Mouse (Mus musculus): Measurements from ENCODE around the gene Mapk6. TPM values are rescaled to one million over a fixed set of nuclear protein-coding genes. Genes with fewer than 3 reads are reported as not detected.
A peak's percentile ranks its signal among the peaks of the same experiment; 100 is the strongest.
"Not testable (repeated sequence)": the region's sequence is repeated elsewhere in the genome, so short reads cannot be mapped to it uniquely, and the experiment has no call there.

The Mapk6 gene
- total RNA-seq, 2 experiments from 2014 or later: 74.9 to 87.9 TPM

- intact Hi-C loops (cut with DNase I): no loop called here
- DNase-seq (ENCODE audit: low spot score in 2 of 2): no peak
Measured at GRCm38 (mm10) chr9:75399069-75399468, 10.7 kb downstream of the Mapk6 start.

- no peak for DNase-seq (ENCODE audit: low spot score in 2 of 2)
- intact Hi-C loops (cut with DNase I): no loop called here
Measured at GRCm38 (mm10) chr9:75395971-75396370, 13.8 kb downstream of the Mapk6 start.

GRCm38 (mm10) chr9:75393251-75393650, 16.6 kb downstream of the Mapk6 start:
- intact Hi-C loops (cut with DNase I): no loop called here
- DNase-seq (ENCODE audit: low spot score in 2 of 2): no peak

- intact Hi-C loops (cut with DNase I): no loop called here
Measured at GRCm38 (mm10) chr9:75385218-75385974, 24.4 kb downstream of the Mapk6 start.

GRCm38 (mm10) chr9:75384337-75384962, 25.4 kb downstream of the Mapk6 start:
- DNase-seq (ENCODE audit: low spot score in 2 of 2): no peak

More at GRCm38 (mm10) chr9:75385218-75385974, 24.4 kb downstream of the Mapk6 start:
- no peak for DNase-seq (ENCODE audit: low spot score in 2 of 2)

GRCm38 (mm10) chr9:75383785-75384184, 26.0 kb downstream of the Mapk6 start:
- intact Hi-C loops (cut with DNase I): no loop called here
- DNase-seq (ENCODE audit: low spot score in 2 of 2): no peak

More at GRCm38 (mm10) chr9:75384337-75384962, 25.4 kb downstream of the Mapk6 start:
- intact Hi-C loops (cut with DNase I): no loop called here

- no peak for DNase-seq (ENCODE audit: low spot score in 2 of 2)
- intact Hi-C loops (cut with DNase I): no loop called here
Measured at GRCm38 (mm10) chr9:75382825-75383224, 27.0 kb downstream of the Mapk6 start.

- DNase-seq (ENCODE audit: low spot score in 2 of 2): no peak
- intact Hi-C loops (cut with DNase I): no loop called here
Measured at GRCm38 (mm10) chr9:75378774-75379173, 31.0 kb downstream of the Mapk6 start.

GRCm38 (mm10) chr9:75376428-75376827, 33.4 kb downstream of the Mapk6 start:
- DNase-seq (ENCODE audit: low spot score in 2 of 2): no peak
- intact Hi-C loops (cut with DNase I): no loop called here

- no peak for DNase-seq (ENCODE audit: low spot score in 2 of 2)
- intact Hi-C loops (cut with DNase I): no loop called here
Measured at GRCm38 (mm10) chr9:75375606-75376005, 34.2 kb downstream of the Mapk6 start.

GRCm38 (mm10) chr9:75368779-75369178, 41.0 kb downstream of the Mapk6 start:
- intact Hi-C loops (cut with DNase I): no loop called here
- no peak for DNase-seq (ENCODE audit: low spot score in 2 of 2)

- intact Hi-C loops (cut with DNase I): no loop called here
- DNase-seq (ENCODE audit: low spot score in 2 of 2): peak in 1 of 2 experiments; percentile 25
Measured at GRCm38 (mm10) chr9:75366191-75366590, 43.6 kb downstream of the Mapk6 start.

GRCm38 (mm10) chr9:75365195-75365594, 44.6 kb downstream of the Mapk6 start:
- intact Hi-C loops (cut with DNase I): no loop called here
- DNase-seq (ENCODE audit: low spot score in 2 of 2): no peak

GRCm38 (mm10) chr9:75363702-75364101, 46.1 kb downstream of the Mapk6 start:
- DNase-seq (ENCODE audit: low spot score in 2 of 2): not testable (repeated sequence)
- intact Hi-C loops (cut with DNase I): loop anchor here (5.0 kb wide), 1 partner anchor 69 kb away; no protein-coding TSS in a partner anchor

- no peak for DNase-seq (ENCODE audit: low spot score in 2 of 2)
- intact Hi-C loops (cut with DNase I): loop anchor here (5.0 kb wide), 1 partner anchor 69 kb away; no protein-coding TSS in a partner anchor
Measured at GRCm38 (mm10) chr9:75363001-75363400, 46.8 kb downstream of the Mapk6 start.

- intact Hi-C loops (cut with DNase I): loop anchor here (5.0 kb wide), 1 partner anchor 70 kb away; no protein-coding TSS in a partner anchor
- DNase-seq (ENCODE audit: low spot score in 2 of 2): no peak
Measured at GRCm38 (mm10) chr9:75362201-75362600, 47.6 kb downstream of the Mapk6 start.

GRCm38 (mm10) chr9:75361699-75362098, 48.1 kb downstream of the Mapk6 start:
- peak in 1 of 2 experiments; percentile 52 for DNase-seq (ENCODE audit: low spot score in 2 of 2)
- intact Hi-C loops (cut with DNase I): loop anchor here (5.0 kb wide), 1 partner anchor 71 kb away; no protein-coding TSS in a partner anchor

- DNase-seq (ENCODE audit: low spot score in 2 of 2): peak; percentile 61 to 70
Measured at GRCm38 (mm10) chr9:75357087-75357654, 52.6 kb downstream of the Mapk6 start.

GRCm38 (mm10) chr9:75355783-75356182, 54.0 kb downstream of the Mapk6 start:
- intact Hi-C loops (cut with DNase I): no loop called here
- no peak for DNase-seq (ENCODE audit: low spot score in 2 of 2)

More at GRCm38 (mm10) chr9:75357087-75357654, 52.6 kb downstream of the Mapk6 start:
- intact Hi-C loops (cut with DNase I): no loop called here

GRCm38 (mm10) chr9:75353094-75353493, 56.7 kb downstream of the Mapk6 start:
- intact Hi-C loops (cut with DNase I): no loop called here
- DNase-seq (ENCODE audit: low spot score in 2 of 2): peak in 1 of 2 experiments; percentile 41
